Mouse (Mus musculus): ENCODE data around the gene Gm42906. TPM values are rescaled to one million over a fixed set of nuclear protein-coding genes. Genes with fewer than 3 reads are reported as not detected.
A peak's percentile ranks its signal among the peaks of the same experiment; 100 is the strongest.

The Gm42906 gene
- total and polyA plus RNA-seq, 2 experiments from 2014 or later = not detected

DNA sequence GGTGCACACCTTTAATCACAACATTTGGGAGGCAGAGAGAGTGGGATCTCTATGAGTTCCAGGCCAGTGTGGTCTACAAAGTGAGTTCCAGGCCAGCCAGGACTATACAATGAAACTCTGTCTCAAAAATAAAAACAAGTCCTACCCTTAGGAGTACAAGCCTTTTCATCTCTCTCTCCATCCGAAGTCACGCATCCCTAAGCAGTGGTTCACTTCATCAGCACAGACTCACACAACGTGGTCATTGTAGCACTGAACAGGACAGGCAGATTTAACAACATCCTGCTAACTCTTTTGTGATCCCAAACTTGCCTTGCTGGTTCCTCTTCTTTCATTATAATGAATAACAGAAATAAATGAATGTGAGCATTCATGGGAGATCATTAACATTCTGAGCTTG is 226.7 kb downstream of the Gm42906 start:
- no peaks in the 10 kb centered on the region for H3K36me3 ChIP-seq (ENCODE audit: insufficient read depth, low read length)
- H3K9me3 ChIP-seq (ENCODE audit: low read length) = no peaks in the 10 kb centered on the region
- no peak overlapping the region for H3K9ac ChIP-seq (replicated peaks; ENCODE audit: low read length)
- no peaks in the 10 kb centered on the region for H3K27me3 ChIP-seq (ENCODE audit: insufficient read depth, low read length)
- H3K4me3 ChIP-seq (ENCODE audit: low read length) = no peak overlapping the region
- WGBS = 54% methylated on average over 3 of the region's 3 CpGs
- H3K27ac ChIP-seq = no peak overlapping the region
- DNase-seq (ENCODE audit: low spot score) = no peak
- no peaks in the 10 kb centered on the region for H3K4me1 ChIP-seq (ENCODE audit: insufficient read depth, low read length)
- H3K4me2 ChIP-seq (ENCODE audit: low read depth, low read length) = no peak overlapping the region
- ATAC-seq = no peak
- TF ChIP-seq CTCF (IDR thresholded peaks at IDR 0.05; ENCODE audit: low read depth) = no peak

GRCm38 (mm10) chr5:151199235-151199634 is 228.7 kb downstream of the Gm42906 start:
- H3K9ac ChIP-seq (replicated peaks; ENCODE audit: low read length) = no peak overlapping the region
- H3K4me3 ChIP-seq (ENCODE audit: low read length) = no peak overlapping the region
- no peaks in the 10 kb centered on the region for H3K4me1 ChIP-seq (ENCODE audit: insufficient read depth, low read length)
- no peak overlapping the region for H3K27ac ChIP-seq
- no peak for TF ChIP-seq CTCF (IDR thresholded peaks at IDR 0.05; ENCODE audit: low read depth)
- no peak for DNase-seq (ENCODE audit: low spot score)
- no peaks in the 10 kb centered on the region for H3K27me3 ChIP-seq (ENCODE audit: insufficient read depth, low read length)
- no peak for ATAC-seq
- H3K4me2 ChIP-seq (ENCODE audit: low read depth, low read length) = no peak overlapping the region
- H3K36me3 ChIP-seq (ENCODE audit: insufficient read depth, low read length) = no peaks in the 10 kb centered on the region
- H3K9me3 ChIP-seq (ENCODE audit: low read length) = no peaks in the 10 kb centered on the region
- WGBS = 82% methylated on average over 3 of the region's 3 CpGs

DNA sequence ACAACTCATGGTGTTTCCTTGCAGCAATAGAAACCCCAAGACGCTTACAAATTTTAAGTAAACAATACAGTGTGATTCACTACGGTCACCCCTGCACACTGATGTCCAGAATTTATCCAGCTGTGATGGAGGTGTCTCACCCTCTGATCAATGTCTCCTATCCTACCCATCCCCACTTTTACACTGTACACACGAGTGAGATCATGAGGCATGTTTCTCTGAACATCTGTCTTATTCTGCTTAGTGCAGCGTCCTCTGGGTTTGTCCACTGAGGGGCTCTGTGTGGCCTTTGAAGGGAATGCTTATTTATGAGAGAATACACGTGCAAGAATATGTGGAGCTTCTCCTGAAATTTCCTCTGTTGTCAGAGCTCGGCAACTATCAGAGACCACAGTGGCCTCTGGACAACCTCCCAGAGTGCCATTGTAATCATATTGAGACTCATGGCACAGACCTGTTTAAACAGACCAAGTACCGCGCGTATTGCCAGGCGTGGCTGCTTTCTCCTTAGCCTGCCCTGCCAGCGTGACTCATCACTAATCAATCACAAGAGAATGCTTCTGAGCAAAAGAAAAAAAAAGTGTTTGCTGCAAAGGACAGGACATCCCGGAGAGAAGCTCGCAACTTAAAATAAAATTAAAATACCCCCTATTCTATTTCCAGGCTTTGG is 231.2 kb downstream of the Gm42906 start:
- Histone ChIP-seq H3K9me3 (ENCODE audit: low read length) (no peaks in the 10 kb centered on the region), H3K27me3 (ENCODE audit: insufficient read depth, low read length) (no peaks in the 10 kb centered on the region), H3K9ac (replicated peaks; ENCODE audit: low read length) (no peak overlapping the region), H3K36me3 (ENCODE audit: insufficient read depth, low read length) (no peaks in the 10 kb centered on the region), H3K27ac (no peak overlapping the region), H3K4me2 (ENCODE audit: low read depth, low read length) (no peak overlapping the region), H3K4me1 (ENCODE audit: insufficient read depth, low read length) (no peaks in the 10 kb centered on the region), H3K4me3 (ENCODE audit: low read length) (no peak overlapping the region)
- no peak for TF ChIP-seq CTCF (IDR thresholded peaks at IDR 0.05; ENCODE audit: low read depth)
- no peak for DNase-seq (ENCODE audit: low spot score)
- WGBS = 39% methylated on average over 13 of the region's 13 CpGs
- no peak for ATAC-seq

DNA sequence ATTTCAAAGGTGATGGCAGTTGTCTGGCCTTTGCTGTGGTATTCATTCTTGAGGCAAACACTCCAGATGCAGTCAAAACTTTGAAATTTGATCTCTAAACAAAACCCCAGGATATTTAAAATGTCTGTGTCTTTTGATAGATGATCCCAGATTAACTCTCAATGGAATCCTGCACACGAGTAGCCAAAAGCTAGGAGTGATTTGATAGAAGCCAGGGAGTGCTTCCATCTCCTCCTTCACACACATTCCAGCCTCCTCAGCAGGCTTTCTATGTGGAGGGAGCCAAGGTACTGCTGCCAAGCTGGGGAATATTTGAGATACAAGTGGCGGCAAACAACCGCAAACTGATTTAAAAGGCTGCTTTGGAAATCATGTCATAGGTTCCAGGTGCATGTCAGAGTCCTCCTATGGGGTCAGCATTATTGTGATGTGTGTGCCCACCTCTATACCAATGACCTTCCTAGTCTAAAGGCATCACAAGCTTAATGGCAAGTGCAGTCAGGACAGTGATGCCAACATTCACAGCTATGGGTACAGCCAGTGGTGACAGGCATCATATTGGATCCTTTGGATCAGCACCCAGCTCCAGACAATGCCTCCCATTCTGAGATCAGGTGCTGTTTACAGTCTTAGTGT is 234.0 kb downstream of the Gm42906 start:
- Histone ChIP-seq H3K4me2 (ENCODE audit: low read depth, low read length) (no peak overlapping the region), H3K4me3 (ENCODE audit: low read length) (no peak overlapping the region), H3K4me1 (ENCODE audit: insufficient read depth, low read length) (no peaks in the 10 kb centered on the region), H3K36me3 (ENCODE audit: insufficient read depth, low read length) (no peaks in the 10 kb centered on the region), H3K27me3 (ENCODE audit: insufficient read depth, low read length) (no peaks in the 10 kb centered on the region), H3K27ac (no peak overlapping the region), H3K9me3 (ENCODE audit: low read length) (no peaks in the 10 kb centered on the region), H3K9ac (replicated peaks; ENCODE audit: low read length) (no peak overlapping the region)
- DNase-seq (ENCODE audit: low spot score) = no peak
- 71% methylated on average over 3 of the region's 3 CpGs for WGBS
- ATAC-seq = no peak
- TF ChIP-seq CTCF (IDR thresholded peaks at IDR 0.05; ENCODE audit: low read depth) = no peak

GRCm38 (mm10) chr5:151192266-151192665 is 235.7 kb downstream of the Gm42906 start:
- H3K36me3 ChIP-seq (ENCODE audit: insufficient read depth, low read length) = no peaks in the 10 kb centered on the region
- no peaks in the 10 kb centered on the region for H3K9me3 ChIP-seq (ENCODE audit: low read length)
- no peak for ATAC-seq
- H3K4me2 ChIP-seq (ENCODE audit: low read depth, low read length) = no peak overlapping the region
- TF ChIP-seq CTCF (IDR thresholded peaks at IDR 0.05; ENCODE audit: low read depth) = no peak
- no peak for DNase-seq (ENCODE audit: low spot score)
- H3K4me1 ChIP-seq (ENCODE audit: insufficient read depth, low read length) = no peaks in the 10 kb centered on the region
- no peak overlapping the region for H3K27ac ChIP-seq
- 74% methylated on average over 2 of the region's 2 CpGs for WGBS
- H3K27me3 ChIP-seq (ENCODE audit: insufficient read depth, low read length) = no peaks in the 10 kb centered on the region
- no peak overlapping the region for H3K9ac ChIP-seq (replicated peaks; ENCODE audit: low read length)
- no peak overlapping the region for H3K4me3 ChIP-seq (ENCODE audit: low read length)

DNA sequence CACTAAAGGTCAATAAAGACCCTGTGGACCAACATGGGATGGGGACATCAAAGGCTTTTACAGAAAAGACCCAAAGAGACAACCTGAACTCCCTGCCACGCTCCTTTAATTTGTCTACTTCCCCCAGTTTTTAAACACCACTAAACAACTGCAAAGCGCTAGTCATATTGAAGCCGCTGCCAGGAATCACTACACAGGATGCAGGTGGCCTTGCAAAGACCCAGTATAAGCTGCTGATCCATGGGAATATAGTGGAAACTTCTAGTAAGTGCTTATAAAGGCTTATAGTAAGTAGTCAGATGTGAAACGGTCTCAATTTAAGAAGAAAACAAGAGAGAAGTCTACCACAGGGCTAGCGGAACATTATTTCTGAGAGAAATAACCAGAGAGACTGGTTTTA is 237.2 kb downstream of the Gm42906 start:
- Histone ChIP-seq H3K9me3 (ENCODE audit: low read length) (no peaks in the 10 kb centered on the region), H3K4me3 (ENCODE audit: low read length) (no peak overlapping the region), H3K4me2 (ENCODE audit: low read depth, low read length) (peak overlapping the region; percentile 88; the same call in 1 of the 2 replicates), H3K36me3 (ENCODE audit: insufficient read depth, low read length) (no peaks in the 10 kb centered on the region), H3K4me1 (ENCODE audit: insufficient read depth, low read length) (no peaks in the 10 kb centered on the region), H3K27ac (no peak overlapping the region), H3K27me3 (ENCODE audit: insufficient read depth, low read length) (no peaks in the 10 kb centered on the region), H3K9ac (replicated peaks; ENCODE audit: low read length) (no peak overlapping the region)
- no peak for ATAC-seq
- WGBS = 86% methylated on average over 5 of the region's 5 CpGs
- DNase-seq (ENCODE audit: low spot score) = no peak
- TF ChIP-seq CTCF (IDR thresholded peaks at IDR 0.05; ENCODE audit: low read depth) = no peak

- H3K27ac ChIP-seq = no peak overlapping the region; the same call in 1 of the 2 replicates
- no peaks in the 10 kb centered on the region for H3K27me3 ChIP-seq (ENCODE audit: insufficient read depth, low read length)
- H3K4me3 ChIP-seq (ENCODE audit: low read length) = peak overlapping the region; percentile 48
- no peaks in the 10 kb centered on the region for H3K9me3 ChIP-seq (ENCODE audit: low read length)
- peak overlapping the region; percentile 88 for H3K4me2 ChIP-seq (ENCODE audit: low read depth, low read length)
- peak overlapping the region; percentile 46 for H3K9ac ChIP-seq (replicated peaks; ENCODE audit: low read length)
- DNase-seq (ENCODE audit: low spot score) (peak; percentile 78), ATAC-seq (peak; percentile 92)
- H3K36me3 ChIP-seq (ENCODE audit: insufficient read depth, low read length) = no peaks in the 10 kb centered on the region
- 1% methylated on average over 27 of the region's 27 CpGs for WGBS
- H3K4me1 ChIP-seq (ENCODE audit: insufficient read depth, low read length) = no peaks in the 10 kb centered on the region
- no peak for TF ChIP-seq CTCF (IDR thresholded peaks at IDR 0.05; ENCODE audit: low read depth)
Observed at GRCm38 (mm10) chr5:151189789-151190378, 238.1 kb downstream of the Gm42906 start.
